Mouse (Mus musculus): Measurements from ENCODE around the gene Atg9a. TPM values are rescaled to one million over a fixed set of nuclear protein-coding genes. Genes with fewer than 3 reads are reported as not detected.

Atg9a gene
- polyA plus RNA-seq, 1 experiment from 2014 or later: 63.6 TPM

GRCm38 (mm10) chr1:75225473-75225872 lies 33.5 kb upstream of the Atg9a start:
- no peak overlapping the region for H3K9ac ChIP-seq (replicated peaks)
- H3K36me3 ChIP-seq: no peaks in the 10 kb centered on the region
- 69% methylated on average over 3 of the region's 3 CpGs for WGBS
- H3K4me1 ChIP-seq: no peaks in the 10 kb centered on the region
- no peak overlapping the region for H3K4me2 ChIP-seq
- no peak overlapping the region for H3K4me3 ChIP-seq (replicated peaks)
- no peak overlapping the region for H3K27ac ChIP-seq (replicated peaks)
- no peak for ATAC-seq (ENCODE audit: low FRiP score)
- H3K9me3 ChIP-seq (replicated peaks): no peaks in the 10 kb centered on the region
- peaks cover 38% of the 10 kb centered on the region for H3K27me3 ChIP-seq (replicated peaks)

- no peaks in the 10 kb centered on the region for H3K9me3 ChIP-seq (replicated peaks)
- 77% methylated on average over 6 of the region's 6 CpGs for WGBS
- H3K36me3 ChIP-seq: no peaks in the 10 kb centered on the region
- H3K9ac ChIP-seq (replicated peaks): no peak overlapping the region
- peaks cover 51% of the 10 kb centered on the region for H3K27me3 ChIP-seq (replicated peaks)
- no peak for ATAC-seq (ENCODE audit: low FRiP score)
- no peak overlapping the region for H3K4me3 ChIP-seq (replicated peaks)
- no peak overlapping the region for H3K27ac ChIP-seq (replicated peaks)
- no peak overlapping the region for H3K4me2 ChIP-seq
- peaks cover 13% of the 10 kb centered on the region for H3K4me1 ChIP-seq
These were observed 31.5 kb upstream of the Atg9a start for GRCm38 (mm10) chr1:75223532-75223931.

GRCm38 (mm10) chr1:75222926-75223325 lies 30.9 kb upstream of the Atg9a start:
- Histone ChIP-seq H3K4me1 (peaks cover 19% of the 10 kb centered on the region), H3K27ac (replicated peaks) (no peak overlapping the region), H3K9ac (replicated peaks) (no peak overlapping the region), H3K4me2 (no peak overlapping the region), H3K27me3 (replicated peaks) (peaks cover 57% of the 10 kb centered on the region), H3K4me3 (replicated peaks) (no peak overlapping the region), H3K9me3 (replicated peaks) (no peaks in the 10 kb centered on the region), H3K36me3 (no peaks in the 10 kb centered on the region)
- no peak for ATAC-seq (ENCODE audit: low FRiP score)
- 75% methylated on average over 6 of the region's 6 CpGs for WGBS

GRCm38 (mm10) chr1:75221538-75221937 lies 29.5 kb upstream of the Atg9a start:
- Histone ChIP-seq H3K27ac (replicated peaks) (no peak overlapping the region), H3K9me3 (replicated peaks) (no peaks in the 10 kb centered on the region), H3K4me1 (peaks cover 20% of the 10 kb centered on the region), H3K9ac (replicated peaks) (no peak overlapping the region), H3K27me3 (replicated peaks) (peaks cover 67% of the 10 kb centered on the region), H3K36me3 (no peaks in the 10 kb centered on the region), H3K4me2 (no peak overlapping the region), H3K4me3 (replicated peaks) (no peak overlapping the region)
- 77% methylated on average over 3 of the region's 3 CpGs for WGBS
- no peak for ATAC-seq (ENCODE audit: low FRiP score)

- ATAC-seq (ENCODE audit: low FRiP score): peak; percentile 71
- Histone ChIP-seq H3K27me3 (replicated peaks) (peaks cover 79% of the 10 kb centered on the region), H3K9ac (replicated peaks) (peak within 1 kb of the TSS; percentile 56), H3K36me3 (peaks cover 7% of the 10 kb centered on the region), H3K9me3 (replicated peaks) (no peaks in the 10 kb centered on the region), H3K4me3 (replicated peaks) (peak within 1 kb of the TSS; percentile 55), H3K27ac (replicated peaks) (no peak within 1 kb of the TSS), H3K4me1 (peaks cover 20% of the 10 kb centered on the region), H3K4me2 (peak within 1 kb of the TSS; percentile 97)
- 0% methylated on average over 34 of the region's 34 CpGs for WGBS
These were observed 27.5 kb upstream of the Atg9a start, which contains the start of gene Tuba4a for GRCm38 (mm10) chr1:75219531-75219930. Tuba4a (minus strand) TSS chr1:75219865.

GRCm38 (mm10) chr1:75219078-75219477 lies 27.1 kb upstream of the Atg9a start:
- peak; percentile 91 for ATAC-seq (ENCODE audit: low FRiP score)
- WGBS: 0% methylated on average over 24 of the region's 24 CpGs

GRCm38 (mm10) chr1:75218227-75219001 lies 26.4 kb upstream of the Atg9a start:
- Histone ChIP-seq H3K9ac (replicated peaks) (peak overlapping the region; percentile 56), H3K9me3 (replicated peaks) (no peaks in the 10 kb centered on the region), H3K27me3 (replicated peaks) (peaks cover 76% of the 10 kb centered on the region), H3K36me3 (peaks cover 18% of the 10 kb centered on the region), H3K27ac (replicated peaks) (no peak overlapping the region), H3K4me3 (replicated peaks) (peak overlapping the region; percentile 55), H3K4me1 (peaks cover 25% of the 10 kb centered on the region), H3K4me2 (peak overlapping the region; percentile 97)
- ATAC-seq (ENCODE audit: low FRiP score): peak; percentile 43
- 2% methylated on average over 38 of the region's 38 CpGs for WGBS

More at GRCm38 (mm10) chr1:75219078-75219477, 27.1 kb upstream of the Atg9a start:
- Histone ChIP-seq H3K4me3 (replicated peaks) (peak overlapping the region; percentile 55), H3K9ac (replicated peaks) (peak overlapping the region; percentile 56), H3K4me1 (peaks cover 22% of the 10 kb centered on the region), H3K9me3 (replicated peaks) (no peaks in the 10 kb centered on the region), H3K27ac (replicated peaks) (no peak overlapping the region), H3K27me3 (replicated peaks) (peaks cover 79% of the 10 kb centered on the region), H3K4me2 (peak overlapping the region; percentile 97), H3K36me3 (peaks cover 11% of the 10 kb centered on the region)

GRCm38 (mm10) chr1:75217893-75218226 lies 25.9 kb upstream of the Atg9a start:
- Histone ChIP-seq H3K36me3 (peaks cover 21% of the 10 kb centered on the region), H3K4me2 (peak overlapping the region; percentile 97), H3K27me3 (replicated peaks) (peaks cover 71% of the 10 kb centered on the region), H3K9ac (replicated peaks) (0 out of 2 replicates have a peak overlapping the region, but pooled peaks have one; percentile 56), H3K9me3 (replicated peaks) (no peaks in the 10 kb centered on the region), H3K4me1 (peaks cover 29% of the 10 kb centered on the region), H3K4me3 (replicated peaks) (peak overlapping the region; percentile 55), H3K27ac (replicated peaks) (no peak overlapping the region)
- ATAC-seq (ENCODE audit: low FRiP score): no peak
- WGBS: 1% methylated on average over 6 of the region's 6 CpGs

- Histone ChIP-seq H3K27me3 (replicated peaks) (peaks cover 64% of the 10 kb centered on the region), H3K36me3 (peaks cover 28% of the 10 kb centered on the region), H3K9me3 (replicated peaks) (no peaks in the 10 kb centered on the region), H3K4me2 (no peak overlapping the region), H3K4me3 (replicated peaks) (no peak overlapping the region), H3K27ac (replicated peaks) (no peak overlapping the region), H3K4me1 (peaks cover 38% of the 10 kb centered on the region), H3K9ac (replicated peaks) (no peak overlapping the region)
- 82% methylated on average over 13 of the region's 13 CpGs for WGBS
- ATAC-seq (ENCODE audit: low FRiP score): no peak
These were observed 25.0 kb upstream of the Atg9a start for GRCm38 (mm10) chr1:75216797-75217585.

- H3K9me3 ChIP-seq (replicated peaks): no peaks in the 10 kb centered on the region
- no peak overlapping the region for H3K9ac ChIP-seq (replicated peaks)
- peaks cover 52% of the 10 kb centered on the region for H3K27me3 ChIP-seq (replicated peaks)
- WGBS: 91% methylated on average over 9 of the region's 9 CpGs
- H3K4me3 ChIP-seq (replicated peaks): no peak overlapping the region
- H3K4me2 ChIP-seq: no peak overlapping the region
- ATAC-seq (ENCODE audit: low FRiP score): no peak
- no peak overlapping the region for H3K27ac ChIP-seq (replicated peaks)
- H3K36me3 ChIP-seq: peaks cover 28% of the 10 kb centered on the region
- peaks cover 48% of the 10 kb centered on the region for H3K4me1 ChIP-seq
These were observed 23.8 kb upstream of the Atg9a start for GRCm38 (mm10) chr1:75215785-75216184.

GRCm38 (mm10) chr1:75214886-75215285 lies 22.9 kb upstream of the Atg9a start:
- no peak overlapping the region for H3K9ac ChIP-seq (replicated peaks)
- no peak for ATAC-seq (ENCODE audit: low FRiP score)
- H3K27me3 ChIP-seq (replicated peaks): peaks cover 43% of the 10 kb centered on the region
- H3K36me3 ChIP-seq: peaks cover 28% of the 10 kb centered on the region
- peaks cover 52% of the 10 kb centered on the region for H3K4me1 ChIP-seq
- no peak overlapping the region for H3K27ac ChIP-seq (replicated peaks)
- no peaks in the 10 kb centered on the region for H3K9me3 ChIP-seq (replicated peaks)
- H3K4me3 ChIP-seq (replicated peaks): no peak overlapping the region
- no peak overlapping the region for H3K4me2 ChIP-seq
- WGBS: 67% methylated on average over 5 of the region's 5 CpGs

GRCm38 (mm10) chr1:75214442-75214841 lies 22.4 kb upstream of the Atg9a start:
- Histone ChIP-seq H3K27ac (replicated peaks) (no peak overlapping the region), H3K4me1 (peaks cover 52% of the 10 kb centered on the region), H3K4me2 (no peak overlapping the region), H3K27me3 (replicated peaks) (peaks cover 38% of the 10 kb centered on the region), H3K4me3 (replicated peaks) (no peak overlapping the region), H3K9ac (replicated peaks) (no peak overlapping the region), H3K9me3 (replicated peaks) (no peaks in the 10 kb centered on the region), H3K36me3 (peaks cover 28% of the 10 kb centered on the region)
- no peak for ATAC-seq (ENCODE audit: low FRiP score)
- WGBS: 76% methylated on average over 2 of the region's 2 CpGs
